Mouse (Mus musculus): ENCODE data around the gene BC017158.

DNA sequence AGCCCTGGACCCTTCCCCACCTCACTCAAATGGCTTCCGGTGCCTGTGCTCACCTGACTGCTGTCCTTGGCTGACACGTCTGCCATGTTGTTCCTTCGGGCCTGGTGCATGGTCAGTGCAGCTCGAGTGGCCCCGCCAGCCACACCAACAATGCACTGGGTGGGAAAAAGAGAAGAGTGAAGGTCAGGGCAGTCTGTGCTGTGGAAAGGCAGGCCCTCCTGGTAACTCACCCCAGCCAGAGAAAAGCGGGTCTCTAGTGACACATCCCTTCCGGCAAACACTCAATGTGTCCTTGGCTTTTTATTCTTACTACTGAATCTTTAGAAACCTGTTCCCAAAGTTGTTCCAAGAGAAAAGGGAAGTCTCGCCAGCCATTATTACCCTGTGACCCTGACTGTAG, 12.9 kb downstream of the BC017158 start:
- TF ChIP-seq CTCF (conservative IDR thresholded peaks at IDR 0.05; ENCODE audit: low read length), result no peak
- no peak for TF ChIP-seq POU5F1 (IDR thresholded peaks at IDR 0.05; ENCODE audit: borderline replicate concordance, low read length)
- no peak for TF ChIP-seq NANOG (IDR thresholded peaks at IDR 0.05; ENCODE audit: borderline replicate concordance, low read length)

Data from E14TG2a.4 (cell line).